In genomic region chr7:128009715-128010340, GRCm38 (mm10) we compare ENCODE assay signal across 11 mouse cellular contexts. TPM values are rescaled to one million over a fixed set of nuclear protein-coding genes. Genes with fewer than 3 reads are reported as not detected.
A peak's percentile ranks its signal among the peaks of the same experiment; 100 is the strongest.
DNase-seq lines count a peak whose midpoint lies in the region; ATAC-seq and TF ChIP-seq lines count a peak whose summit lies in the region.
"Had no signal": no experiment of that assay in that cellular context is flagged by ENCODE, and none has a peak within 500 bp of the region (broad histone marks: within the 10 kb centered on the region; RNA-seq: fewer than 3 reads in every experiment).

No protein-coding gene starts in this region.

- DNase-seq in heart, adult 8-10 months (ENCODE audit: low spot score) = no peak
- no peak for DNase-seq in ES-E14 (ENCODE audit: low read depth, low spot score)
- no peak for DNase-seq in liver, embryonic 13.5 days
- DNase-seq in spleen, adult 18-20 months = no peak
- no peak for DNase-seq in cerebellum, postnatal 4 days (ENCODE audit: low spot score in 2 of 2)
- DNase-seq: adrenal gland, postnatal 10 days had no signal

- H3K4me2 ChIP-seq in heart, embryonic 12.5 days = peak overlapping the region; percentile 60
- H3K4me2 ChIP-seq in intestine, embryonic 16.5 days (ENCODE audit: low read depth, low read length) = peak overlapping the region; percentile 31; the same call in 1 of the 2 replicates
- peak overlapping the region; percentile 18; the same call in 1 of the 2 replicates for H3K4me2 ChIP-seq in liver, embryonic 13.5 days

- WGBS in heart, embryonic 12.5 days = 31% methylated on average over 40 of the region's 40 CpGs
- 52% methylated on average over 38 of the region's 40 CpGs for WGBS in intestine, embryonic 16.5 days
- 39% methylated on average over 40 of the region's 40 CpGs for WGBS in liver, embryonic 13.5 days (ENCODE audit: insufficient replicate concordance)

- in situ Hi-C loops in ES-E14 (cut with MboI; ENCODE audit: low sequenced_read_pairs in 2 of 2, unreplicated experiment in 2 of 2) = loop anchor here (10.0 to 25.0 kb wide), 2 partner anchors 195 to 202 kb away; partner anchors contain the start of gene Cox6a2 (in 2 of the 2)

- peak; percentile 42; the same call in 1 of the 2 replicates for ATAC-seq in heart, embryonic 12.5 days (ENCODE audit: insufficient number of reproducible peaks, low FRiP score)
- ATAC-seq in intestine, embryonic 16.5 days = 0 out of 2 replicates have a peak, but pooled peaks have one; percentile 15
- no peak for ATAC-seq in liver, embryonic 13.5 days (ENCODE audit: low read depth)
- ATAC-seq in erythroblast, adult 5-6 weeks (replicated peaks; ENCODE audit: low FRiP score, poor library complexity, severe bottlenecking) = no peak

- no peak overlapping the region for H3K27ac ChIP-seq in heart, embryonic 12.5 days (ENCODE audit: poor library complexity, severe bottlenecking)
- H3K27ac ChIP-seq in ES-E14 (ENCODE audit: insufficient read depth, low read depth, low read length, poor library complexity, severe bottlenecking) = no peak overlapping the region
- H3K27ac ChIP-seq in intestine, embryonic 16.5 days (ENCODE audit: low read length) = no peak overlapping the region
- no peak overlapping the region for H3K27ac ChIP-seq in liver, embryonic 13.5 days

- H3K4me3 ChIP-seq in heart, embryonic 12.5 days = peak overlapping the region; percentile 9; the same call in 1 of the 2 replicates
- peak overlapping the region; percentile 64 to 74 for H3K4me3 ChIP-seq in ES-E14 (ENCODE audit: insufficient read depth in 1 of 2, low read depth in 1 of 2, low read length in 2 of 2, poor library complexity in 1 of 2, severe bottlenecking in 1 of 2)
- no peak overlapping the region for H3K4me3 ChIP-seq in intestine, embryonic 16.5 days (ENCODE audit: low read length)
- H3K4me3 ChIP-seq in liver, embryonic 13.5 days (replicated peaks) = no peak overlapping the region

- 0 out of 2 replicates have a peak overlapping the region, but pooled peaks have one; percentile 39 for H3K9ac ChIP-seq in heart, embryonic 12.5 days
- H3K9ac ChIP-seq in ES-E14 (ENCODE audit: insufficient read depth, low read depth, low read length, poor library complexity, severe bottlenecking) = peak overlapping the region; percentile 74
- H3K9ac ChIP-seq in intestine, embryonic 16.5 days (ENCODE audit: low read depth, low read length) = peak overlapping the region; percentile 37; the same call in 1 of the 2 replicates
- H3K9ac ChIP-seq in liver, embryonic 13.5 days = no peak overlapping the region

- H3K4me1 ChIP-seq in heart, embryonic 12.5 days (replicated peaks) = peaks cover 7% of the 10 kb centered on the region
- H3K4me1 ChIP-seq in ES-E14 (ENCODE audit: control insufficient read depth in 2 of 2, insufficient read depth in 2 of 2, low read length in 2 of 2, poor library complexity in 1 of 2) = peaks cover 5 to 21% of the 10 kb centered on the region in 2 experiments
- peaks cover 8% of the 10 kb centered on the region for H3K4me1 ChIP-seq in intestine, embryonic 16.5 days (ENCODE audit: control insufficient read depth, insufficient read depth, low read length)
- H3K4me1 ChIP-seq in liver, embryonic 13.5 days (replicated peaks) = peaks cover under 1% of the 10 kb centered on the region; the same call in 1 of the 2 replicates

- peaks cover 44% of the 10 kb centered on the region for H3K27me3 ChIP-seq in heart, embryonic 12.5 days (replicated peaks)
- H3K27me3 ChIP-seq in intestine, embryonic 16.5 days (replicated peaks; ENCODE audit: control insufficient read depth, insufficient read depth, low read length) = no peaks in the 10 kb centered on the region
- H3K27me3 ChIP-seq in liver, embryonic 13.5 days = peaks cover 5% of the 10 kb centered on the region; the same call in 1 of the 2 replicates

- no peaks in the 10 kb centered on the region for H3K36me3 ChIP-seq in heart, embryonic 12.5 days
- H3K36me3 ChIP-seq in ES-E14 (ENCODE audit: control insufficient read depth, insufficient read depth, low read length, poor library complexity, severe bottlenecking) = no peaks in the 10 kb centered on the region
- H3K36me3 ChIP-seq in intestine, embryonic 16.5 days (ENCODE audit: control insufficient read depth, insufficient read depth, low read length) = no peaks in the 10 kb centered on the region
- no peaks in the 10 kb centered on the region for H3K36me3 ChIP-seq in liver, embryonic 13.5 days

- H3K9me3 ChIP-seq in heart, embryonic 12.5 days (replicated peaks) = no peaks in the 10 kb centered on the region
- no peaks in the 10 kb centered on the region for H3K9me3 ChIP-seq in ES-E14 (ENCODE audit: control insufficient read depth, insufficient read depth, low read depth, low read length)
- no peaks in the 10 kb centered on the region for H3K9me3 ChIP-seq in intestine, embryonic 16.5 days (ENCODE audit: control insufficient read depth, low read length)
- no peaks in the 10 kb centered on the region for H3K9me3 ChIP-seq in liver, embryonic 13.5 days (replicated peaks)

TF ChIP-seq in ES-E14, 5 proteins besides CTCF, POLR2A, EP300 and RAD21:
- TF ChIP-seq MAFK (IDR thresholded peaks at IDR 0.05; ENCODE audit: insufficient read depth, low read depth, low read length) = no peak
- no peak for TF ChIP-seq ZC3H11A (IDR thresholded peaks at IDR 0.05; ENCODE audit: borderline replicate concordance, low read depth, low read length)
- TF ChIP-seq HCFC1 (IDR thresholded peaks at IDR 0.05; ENCODE audit: borderline replicate concordance, insufficient read depth, low read length) = no peak
- no peak for TF ChIP-seq ZNF384 (IDR thresholded peaks at IDR 0.05; ENCODE audit: low read depth, low read length)

RNA-seq across cellular contexts. Expression of gene Trim72, which starts 6.1 kb away (rescaled TPM):
- 0.86 and 1.2 TPM in 2 replicates for polyA plus RNA-seq in heart, embryonic 12.5 days (2016; fragmentation: Nextera tagmentation; extraction: Ambion mirVana)
- 100 to 1,000 TPM; 292 to 380 (median 338) TPM for total RNA-seq in heart, adult 8-10 months (2022)
- total RNA-seq in ES-E14 (2012; rRNA removed) = 1.1 and 1.2 TPM in 2 replicates
- polyA plus RNA-seq in intestine, embryonic 16.5 days (2015; fragmentation: Nextera tagmentation; extraction: Ambion mirVana) = 0.38 and 0.60 TPM in 2 replicates
- polyA plus RNA-seq in liver, embryonic 13.5 days (2015; fragmentation: Nextera tagmentation; extraction: Ambion mirVana) = not detected in 2 replicates
- total RNA-seq in erythroblast, adult 5-6 weeks (2015; ENCODE audit: low replicate concordance) = not detected in 2 replicates
- not detected in 2 replicates for total RNA-seq in erythroblast, adult 5-6 weeks (2017; ENCODE audit: low replicate concordance)

RNA-seq across cellular contexts. Expression of gene Pycard, which starts 16.2 kb away (rescaled TPM):
- 28.3 and 31.1 TPM in 2 replicates for polyA plus RNA-seq in heart, embryonic 12.5 days (2016; fragmentation: Nextera tagmentation; extraction: Ambion mirVana)
- total RNA-seq in heart, adult 8-10 months (2022) = 10 to 100 TPM in 1 of 4 experiments, 1 to 10 TPM in 3; 5.4 to 11.0 (median 7.9) TPM
- total RNA-seq in ES-E14 (2012; rRNA removed) = 38.7 and 62.1 TPM in 2 replicates
- polyA plus RNA-seq in intestine, embryonic 16.5 days (2015; fragmentation: Nextera tagmentation; extraction: Ambion mirVana) = 623 and 626 TPM in 2 replicates
- 23.7 and 31.2 TPM in 2 replicates for polyA plus RNA-seq in liver, embryonic 13.5 days (2015; fragmentation: Nextera tagmentation; extraction: Ambion mirVana)
- total RNA-seq in erythroblast, adult 5-6 weeks (2015; ENCODE audit: low replicate concordance) = 33.6 and 42.6 TPM in 2 replicates
- 3.2 and 3.3 TPM in 2 replicates for total RNA-seq in erythroblast, adult 5-6 weeks (2017; ENCODE audit: low replicate concordance)

RNA-seq across cellular contexts. Expression of gene Fus, which starts 42.6 kb away (rescaled TPM):
- polyA plus RNA-seq in heart, embryonic 12.5 days (2016; fragmentation: Nextera tagmentation; extraction: Ambion mirVana) = 331 and 335 TPM in 2 replicates
- total RNA-seq in heart, adult 8-10 months (2022) = 100 to 1,000 TPM; 129 to 232 (median 187) TPM
- 91.6 and 142 TPM in 2 replicates for total RNA-seq in ES-E14 (2012; rRNA removed)
- polyA plus RNA-seq in intestine, embryonic 16.5 days (2015; fragmentation: Nextera tagmentation; extraction: Ambion mirVana) = 204 and 215 TPM in 2 replicates
- 160 and 170 TPM in 2 replicates for polyA plus RNA-seq in liver, embryonic 13.5 days (2015; fragmentation: Nextera tagmentation; extraction: Ambion mirVana)
- 59.6 and 159 TPM in 2 replicates for total RNA-seq in erythroblast, adult 5-6 weeks (2015; ENCODE audit: low replicate concordance)
- total RNA-seq in erythroblast, adult 5-6 weeks (2017; ENCODE audit: low replicate concordance) = 19.3 and 43.4 TPM in 2 replicates

RNA-seq across cellular contexts. Expression of gene Itgam, which starts 52.6 kb away (rescaled TPM):
- 0.39 and 0.55 TPM in 2 replicates for polyA plus RNA-seq in heart, embryonic 12.5 days (2016; fragmentation: Nextera tagmentation; extraction: Ambion mirVana)
- total RNA-seq in heart, adult 8-10 months (2022) = 10 to 100 TPM in 1 of 4 experiments, 1 to 10 TPM in 3; 2.2 to 26.5 (median 3.1) TPM
- total RNA-seq in ES-E14 (2012; rRNA removed) = 0.42 and 1.0 TPM in 2 replicates
- 2.4 and 2.5 TPM in 2 replicates for polyA plus RNA-seq in intestine, embryonic 16.5 days (2015; fragmentation: Nextera tagmentation; extraction: Ambion mirVana)
- polyA plus RNA-seq in liver, embryonic 13.5 days (2015; fragmentation: Nextera tagmentation; extraction: Ambion mirVana) = 1.8 TPM in 2 replicates
- 44.6 and 47.6 TPM in 2 replicates for total RNA-seq in erythroblast, adult 5-6 weeks (2015; ENCODE audit: low replicate concordance)
- total RNA-seq in erythroblast, adult 5-6 weeks (2017; ENCODE audit: low replicate concordance) = 46.6 and 54.4 TPM in 2 replicates
- polyA plus RNA-seq: C2C12 had no signal

RNA-seq across cellular contexts. Expression of gene Gm49368, which starts 52.7 kb away (rescaled TPM):
- polyA plus RNA-seq in heart, embryonic 12.5 days (2016; fragmentation: Nextera tagmentation; extraction: Ambion mirVana) = not detected in 2 replicates
- under 1 TPM in 1 of 4 experiments, not detected in 3; 0.09 TPM for total RNA-seq in heart, adult 8-10 months (2022)
- total RNA-seq in ES-E14 (2012; rRNA removed) = not detected in 2 replicates
- not detected in 2 replicates for polyA plus RNA-seq in intestine, embryonic 16.5 days (2015; fragmentation: Nextera tagmentation; extraction: Ambion mirVana)
- not detected in 2 replicates for polyA plus RNA-seq in liver, embryonic 13.5 days (2015; fragmentation: Nextera tagmentation; extraction: Ambion mirVana)
- total RNA-seq in erythroblast, adult 5-6 weeks (2015; ENCODE audit: low replicate concordance) = not detected in 2 replicates
- total RNA-seq in erythroblast, adult 5-6 weeks (2017; ENCODE audit: low replicate concordance) = not detected in 2 replicates
- polyA plus RNA-seq: C2C12; embryonic facial prominence, embryonic 14.5 days had no signal

Comparison
In these comparisons a context has a peak if more than half of its experiments do, and no peak if none do; other contexts are left out.
1. ATAC-seq: peak in heart, embryonic 12.5 days (single experiment) and intestine, embryonic 16.5 days (single experiment); none in liver, embryonic 13.5 days (single experiment) and erythroblast, adult 5-6 weeks (single experiment).
2. H3K4me3 ChIP-seq: peak in heart, embryonic 12.5 days (single experiment) and ES-E14 (2 of 2); none in intestine, embryonic 16.5 days (single experiment) and liver, embryonic 13.5 days (single experiment).
3. RNA of gene Trim72, which starts 6.1 kb away (total RNA-seq): 292 to 380 TPM in heart, adult 8-10 months; 1.1 to 1.2 TPM in ES-E14 and not detected in erythroblast, adult 5-6 weeks; every median in the first group is over 100 times any median in the second.
4. Peak in every context shown above with its lines, with median percentiles within 50 percentile points of each other: H3K4me2 ChIP-seq.